Mouse (Mus musculus) MEL (cell line): ENCODE measurements around the gene Snx29.

Experiments used
- CHD2 ChIP-seq: IDR thresholded peaks from 2 replicates; pipeline ENCODE4 v1.6.1; 2011; ENCODE audit warnings: low read length, improper control_type of control experiment
- CTCF ChIP-seq, 3 experiments: IDR thresholded peaks in 2 of 3; conservative IDR thresholded peaks in 1 of 3; 2 replicates each; pipeline ENCODE4 v1.5.1; 2011 to 2012; ENCODE audit warnings: low read length in 3 of 3, low read depth in 2 of 3, mild to moderate bottlenecking in 2 of 3, improper control_type of control experiment in 1 of 3, inconsistent platforms in 1 of 3, mixed read lengths in 1 of 3, moderate library complexity in 1 of 3; ENCODE audit not compliant: control insufficient read depth in 1 of 3, insufficient read depth in 1 of 3, poor library complexity in 1 of 3, severe bottlenecking in 1 of 3
- ELF1 ChIP-seq: IDR thresholded peaks from 2 replicates; pipeline ENCODE4 v1.6.1; 2014; ENCODE audit warnings: low read depth, mild to moderate bottlenecking, inconsistent platforms, low read length, improper control_type of control experiment, moderate library complexity
- ETS1 ChIP-seq: IDR thresholded peaks from 2 replicates; pipeline ENCODE4 v1.6.1; 2012; ENCODE audit warnings: low read depth, mild to moderate bottlenecking, inconsistent platforms, low read length, improper control_type of control experiment, moderate library complexity
- JUND ChIP-seq: IDR thresholded peaks from 2 replicates; pipeline ENCODE4 v1.6.1; 2011; ENCODE audit warnings: low read depth, mild to moderate bottlenecking, improper control_type of control experiment, low read length
- MYC ChIP-seq: IDR thresholded peaks from 2 replicates; pipeline ENCODE4 v1.6.1; 2011; ENCODE audit warnings: low read depth, mild to moderate bottlenecking, low read length, improper control_type of control experiment, moderate library complexity
- NRF1 ChIP-seq: IDR thresholded peaks from 2 replicates; pipeline ENCODE4 v1.6.1; 2014; ENCODE audit warnings: low read depth, mild to moderate bottlenecking, inconsistent platforms, low read length, improper control_type of control experiment, moderate library complexity; ENCODE audit not compliant: poor library complexity, insufficient read depth, severe bottlenecking
- POLR2A ChIP-seq, 2 experiments: IDR thresholded peaks; 2 replicates each; pipeline ENCODE4 v1.6.1; 2011 to 2012; ENCODE audit warnings: low read length in 2 of 2, mild to moderate bottlenecking in 2 of 2, control low read depth in 1 of 2, improper control_type of control experiment in 1 of 2, low read depth in 1 of 2, moderate library complexity in 1 of 2; ENCODE audit not compliant: control insufficient read depth in 1 of 2, insufficient read depth in 1 of 2, poor library complexity in 1 of 2
- POLR2AphosphoS2 ChIP-seq: IDR thresholded peaks from 2 replicates; pipeline ENCODE4 v1.6.1; 2011; ENCODE audit warnings: low read length, improper control_type of control experiment
- TCF12 ChIP-seq: IDR thresholded peaks from 2 replicates; pipeline ENCODE4 v1.6.1; 2014; ENCODE audit warnings: low read depth, mild to moderate bottlenecking, inconsistent platforms, low read length, improper control_type of control experiment, moderate library complexity
- USF1 ChIP-seq: IDR thresholded peaks from 2 replicates; pipeline ENCODE4 v1.6.1; 2014; ENCODE audit warnings: low read depth, mild to moderate bottlenecking, inconsistent platforms, low read length, improper control_type of control experiment, moderate library complexity
- ZC3H11A ChIP-seq: IDR thresholded peaks from 2 replicates; pipeline ENCODE4 v1.6.1; 2012; ENCODE audit warnings: low read depth, mild to moderate bottlenecking, inconsistent platforms, low read length, improper control_type of control experiment
- ZMIZ1 ChIP-seq: IDR thresholded peaks from 2 replicates; pipeline ENCODE4 v1.6.1; 2012; ENCODE audit warnings: low read depth, mild to moderate bottlenecking, inconsistent platforms, low read length, improper control_type of control experiment, moderate library complexity

DNA sequence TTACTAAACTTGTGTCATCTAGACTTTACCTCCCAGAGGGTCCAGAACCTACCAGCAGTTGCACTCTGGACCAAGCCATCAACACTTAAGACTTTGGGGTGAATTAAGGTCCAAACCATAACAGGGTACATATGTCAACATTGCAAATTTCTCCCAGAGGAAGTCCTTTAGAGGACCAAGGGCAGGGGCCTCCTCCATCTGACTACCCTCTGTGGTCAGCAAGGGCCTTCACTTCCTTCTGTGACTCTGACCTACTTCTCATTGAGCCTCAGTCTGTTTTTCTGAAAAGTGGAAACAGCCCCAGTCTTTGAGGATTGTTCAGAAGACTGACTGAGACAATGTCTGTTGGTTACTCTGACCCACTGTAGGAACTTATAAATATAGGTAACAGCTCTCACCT, 111.1 kb downstream of the Snx29 start:
- TF ChIP-seq ZMIZ1 (no peak), POLR2A (IDR thresholded peaks at IDR 0.05; ENCODE audit: control insufficient read depth in 1 of 2, insufficient read depth in 1 of 2, low read depth in 1 of 2, low read length in 2 of 2, poor library complexity in 1 of 2) (no peak), JUND (no peak), POLR2AphosphoS2 (no peak), CTCF (IDR thresholded peaks at IDR 0.05 in 2 of 3, conservative IDR thresholded peaks at IDR 0.05 in 1 of 3; ENCODE audit: control insufficient read depth in 1 of 3, insufficient read depth in 1 of 3, low read depth in 2 of 3, low read length in 3 of 3, poor library complexity in 1 of 3, severe bottlenecking in 1 of 3) (no peak), ELF1 (no peak), USF1 (no peak), MYC (no peak), ZC3H11A (no peak), CHD2 (no peak), ETS1 (no peak), TCF12 (no peak), NRF1 (no peak)
